Mouse (Mus musculus): Measurements from ENCODE around the gene Prkd2.

DNA sequence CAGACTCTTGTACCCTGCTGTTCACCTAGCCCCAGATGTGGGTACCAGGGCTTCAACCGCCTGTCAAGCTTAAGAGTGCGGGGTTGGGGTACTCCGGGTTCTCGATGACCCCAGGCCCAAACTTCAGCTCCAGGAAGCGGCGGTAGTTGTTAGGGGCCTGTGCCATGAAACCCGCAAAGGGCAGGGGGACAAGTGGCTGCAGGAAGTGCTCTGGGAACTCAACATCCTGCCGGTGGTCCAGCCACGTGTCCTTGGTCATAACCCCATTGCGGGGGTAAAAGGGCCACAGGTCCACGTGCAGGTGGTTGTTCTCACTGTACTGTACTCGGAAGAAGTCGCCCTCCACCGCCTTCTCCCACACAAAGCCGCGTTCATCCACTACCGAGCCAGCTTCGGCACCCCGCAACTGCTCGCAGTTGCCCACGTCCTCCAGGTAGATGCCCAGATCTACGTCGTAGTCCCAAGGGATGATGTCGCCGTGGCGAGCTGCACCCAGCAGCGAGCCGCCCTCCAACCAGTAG, 32.2 kb upstream of the Prkd2 start:
- TF ChIP-seq CTCF (IDR thresholded peaks at IDR 0.05; ENCODE audit: borderline replicate concordance, control insufficient read depth, extremely low read depth, insufficient read depth, low read length, poor library complexity): no peak
- TF ChIP-seq POLR2A (IDR thresholded peaks at IDR 0.05; ENCODE audit: control insufficient read depth, extremely low read depth, insufficient read depth, low read length, poor library complexity): no peak
